Mouse (Mus musculus): ENCODE measurements at regions not wholly inside any gene's neighbourhood (a gene's known extent, or its start where the extent isn't known, plus 50 kb on each side); places are given as distances from the start of the nearest gene placed in this dataset.

DNA sequence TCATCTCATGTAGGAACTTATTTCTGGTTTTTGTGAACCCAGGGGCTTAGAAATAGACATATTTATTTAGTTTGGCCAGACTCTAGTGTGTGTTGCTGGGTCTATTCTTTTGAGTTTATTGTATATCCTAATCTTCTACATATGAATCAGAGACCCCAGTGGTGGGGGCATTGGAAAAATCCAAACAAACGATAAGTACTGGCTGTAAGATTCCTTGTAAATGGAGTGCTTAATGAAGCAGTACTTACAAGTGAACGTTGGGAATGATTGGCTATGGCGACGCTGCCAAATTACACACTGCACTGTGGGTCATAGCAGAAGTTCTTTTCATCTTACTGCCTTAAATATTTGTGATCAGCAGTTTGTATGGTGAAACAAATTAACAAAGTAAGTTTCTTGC lies 289.0 kb downstream of the Meis1 start:
- ChIA-PET POLR2A (no interaction called here), CTCF (no interaction called here)

DNA sequence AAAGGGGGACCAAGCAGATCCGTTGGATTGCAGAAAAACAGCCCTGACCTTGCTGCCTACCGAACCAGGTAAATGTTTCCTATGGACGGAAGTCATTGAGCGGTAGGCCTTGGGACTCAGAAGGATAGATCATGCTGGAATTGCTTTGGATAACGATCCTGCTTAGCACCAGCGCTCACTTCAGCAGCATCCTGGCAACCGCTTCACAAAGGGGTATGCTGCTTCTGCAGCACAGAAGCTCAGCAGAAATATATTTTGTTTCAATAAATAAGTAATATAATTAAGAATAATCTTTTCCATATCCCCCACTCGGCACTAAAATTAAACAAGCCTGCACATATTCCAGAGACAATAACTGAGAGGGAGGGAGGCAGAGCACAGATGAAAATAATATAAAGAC lies 296.0 kb downstream of the Meis1 start:
- CTCF ChIA-PET = interaction anchor here in 2 of 4 experiments (0.6 to 0.7 kb wide), 2 partner anchors 26 to 670 kb away, joined by 3 read pairs; no protein-coding TSS in a partner anchor
- POLR2A ChIA-PET = no interaction called here

DNA sequence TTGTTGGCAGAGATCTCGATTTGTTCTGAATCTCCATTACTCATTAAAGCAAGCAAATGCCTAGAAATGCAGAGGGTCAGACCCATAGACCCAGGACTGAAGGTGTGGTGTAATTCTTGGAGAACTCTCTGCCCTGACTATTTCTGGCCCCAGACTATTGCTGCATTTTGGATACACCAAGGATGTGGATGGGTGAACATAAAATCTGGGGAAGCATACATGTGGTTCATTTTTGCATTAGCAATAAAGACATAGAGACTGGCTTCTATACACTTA lies 303.0 kb downstream of the Meis1 start:
- POLR2A ChIA-PET = no interaction called here
- CTCF ChIA-PET = no interaction called here

DNA sequence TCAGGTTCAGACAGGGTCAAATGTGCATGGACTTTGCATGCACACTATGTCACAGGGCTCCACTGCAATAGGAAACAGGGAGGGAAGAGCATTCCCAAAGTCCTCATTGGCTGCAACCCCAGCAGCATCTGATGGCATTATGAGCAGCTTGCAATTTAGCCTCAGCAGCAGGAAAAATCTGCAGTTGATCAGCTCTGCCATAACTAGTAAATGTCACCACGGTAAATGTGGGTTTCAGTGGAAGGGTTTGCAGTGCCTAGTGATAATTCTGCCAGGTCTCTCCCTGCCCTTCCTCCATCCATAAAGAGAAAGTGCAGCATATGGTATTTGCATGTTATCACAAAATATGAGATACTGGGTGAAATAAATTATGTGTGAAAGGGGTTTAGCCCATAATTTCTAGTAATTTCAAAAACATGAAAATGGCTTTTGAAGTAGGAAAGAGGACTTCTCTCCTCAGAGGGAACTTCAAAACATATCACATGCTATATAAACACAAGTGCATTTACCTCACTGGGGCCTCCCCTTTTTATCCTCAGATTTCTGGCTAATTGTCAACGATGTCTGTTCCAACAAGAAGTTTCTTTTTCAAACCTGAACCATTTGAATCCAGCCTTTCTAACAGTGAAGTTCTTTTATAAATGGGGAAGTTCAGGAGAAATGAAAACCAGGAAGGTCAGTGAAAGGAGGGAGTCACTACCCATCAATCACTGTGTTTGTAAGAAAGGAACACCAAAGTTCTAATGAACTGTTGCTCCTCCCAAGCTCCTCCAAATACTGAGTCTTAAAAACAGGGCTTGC lies 303.5 kb downstream of the Meis1 start:
- POLR2A ChIA-PET = no interaction called here
- CTCF ChIA-PET = no interaction called here

DNA sequence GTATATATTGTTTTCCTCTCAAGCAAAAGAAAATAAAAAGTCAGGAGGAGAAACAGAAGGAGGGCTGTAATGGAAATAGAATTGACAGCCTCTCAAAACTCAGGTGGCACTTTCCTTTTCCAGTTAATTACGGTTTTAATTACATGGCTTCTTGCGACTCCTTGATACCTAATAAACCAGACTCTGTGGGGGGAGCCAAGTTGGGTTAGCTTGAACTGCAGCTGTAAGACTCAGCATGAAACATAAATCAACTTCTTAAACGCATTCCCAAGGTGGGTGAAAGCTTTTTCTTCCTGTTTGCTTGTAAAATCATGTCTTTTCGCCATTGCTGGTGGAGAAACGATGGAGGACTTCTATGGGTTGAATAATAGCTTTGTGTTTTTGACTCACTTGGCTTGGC lies 304.4 kb downstream of the Meis1 start:
- ChIA-PET POLR2A (no interaction called here), CTCF (no interaction called here)

DNA sequence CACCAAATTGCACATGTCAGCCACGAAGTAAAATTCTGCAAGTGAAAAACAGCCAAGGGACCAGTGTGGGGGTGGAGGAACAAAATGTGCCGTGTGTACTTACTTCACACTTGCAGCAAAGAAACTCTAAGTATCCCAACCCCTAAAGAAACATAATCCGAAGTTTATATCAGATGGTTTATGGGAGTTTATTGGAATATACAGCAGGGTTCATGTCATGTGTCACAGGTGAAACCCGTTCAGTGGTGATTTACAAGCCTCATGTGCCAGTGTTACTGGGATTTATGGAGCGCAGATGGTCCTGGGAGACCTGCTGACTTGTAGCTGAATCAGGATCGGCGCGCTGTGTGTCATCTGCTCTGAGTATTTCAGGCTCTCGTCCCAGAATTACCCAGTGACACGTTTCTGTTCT lies 306.1 kb downstream of the Meis1 start:
- POLR2A ChIA-PET = no interaction called here
- CTCF ChIA-PET = no interaction called here

DNA sequence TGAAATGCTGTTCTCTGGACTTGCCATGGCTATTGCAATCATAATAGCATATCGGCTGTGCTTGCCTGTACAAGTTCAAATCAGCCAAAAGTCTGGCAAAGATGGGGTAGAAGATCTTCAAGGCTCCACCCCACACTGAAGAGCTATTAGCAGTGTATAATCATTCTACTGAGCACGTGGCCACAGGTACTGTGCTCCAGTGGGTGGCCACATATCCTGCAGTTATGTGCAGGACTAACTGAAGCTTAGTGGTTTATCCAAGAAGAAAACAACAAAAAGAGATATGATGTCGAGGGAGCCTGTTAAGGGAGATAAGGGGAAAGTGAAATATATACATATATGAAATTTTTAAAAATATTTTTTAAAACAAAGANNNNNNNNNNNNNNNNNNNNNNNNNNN lies 309.2 kb downstream of the Meis1 start:
- POLR2A ChIA-PET = no interaction called here
- CTCF ChIA-PET = no interaction called here

DNA sequence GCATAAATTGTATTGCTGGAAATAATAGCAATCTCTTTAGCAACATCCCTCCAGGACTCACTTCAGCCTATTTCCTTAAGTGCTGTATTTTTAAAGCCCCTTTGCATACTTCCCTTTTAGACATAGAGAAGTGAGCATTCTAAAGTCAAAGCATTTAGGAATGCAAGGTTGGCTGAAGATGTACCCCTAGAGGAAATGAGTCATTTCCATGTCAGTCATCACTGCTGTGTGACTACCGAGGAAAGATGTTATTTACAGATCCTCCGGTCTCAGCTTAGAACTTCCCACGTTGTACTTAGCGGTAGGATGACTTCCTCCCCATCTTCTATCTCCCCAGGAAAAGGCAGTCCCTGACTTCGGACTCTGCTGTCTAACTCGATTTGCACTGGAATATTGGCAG lies 337.2 kb downstream of the Meis1 start:
- ChIA-PET POLR2A (no interaction called here), CTCF (no interaction called here)

DNA sequence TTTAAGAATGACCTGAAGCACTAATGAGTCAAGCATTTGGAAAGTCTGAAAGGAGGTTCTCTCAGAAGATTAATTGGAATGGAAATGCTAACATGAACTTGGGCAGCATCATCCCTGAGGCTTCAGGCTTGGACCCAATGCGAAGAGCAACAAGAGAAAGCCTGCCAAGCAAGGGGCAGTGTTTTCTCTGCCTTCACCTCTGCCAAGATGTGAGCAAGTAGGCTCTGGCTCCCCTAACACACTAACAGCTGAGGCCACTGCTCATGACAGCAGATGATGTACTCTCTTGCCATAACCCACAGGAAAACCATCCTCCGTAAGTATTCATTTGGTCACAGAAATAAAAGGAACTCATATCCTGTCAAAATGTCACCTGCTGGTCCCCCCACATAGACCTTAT lies 341.9 kb downstream of the Meis1 start:
- POLR2A ChIA-PET = no interaction called here
- CTCF ChIA-PET = no interaction called here

DNA sequence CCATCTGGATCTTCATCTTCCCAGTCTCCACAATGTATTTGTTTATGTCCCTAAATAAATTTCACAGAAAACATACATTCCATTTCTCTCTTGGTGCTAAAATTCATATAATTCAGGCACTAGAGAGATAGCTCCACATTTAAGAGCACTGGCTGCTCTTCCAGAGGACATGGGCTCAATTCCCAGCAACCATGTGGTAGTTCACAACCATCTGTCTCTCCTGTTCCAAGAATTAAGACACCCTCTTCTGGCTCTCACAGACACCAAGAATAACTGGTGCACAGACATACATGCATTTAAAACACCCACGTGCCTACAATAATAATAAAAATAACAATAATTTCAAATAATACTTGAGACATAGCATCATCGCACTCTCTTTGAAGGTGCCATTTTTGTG lies 347.8 kb downstream of the Meis1 start:
- POLR2A ChIA-PET = no interaction called here
- CTCF ChIA-PET = no interaction called here

DNA sequence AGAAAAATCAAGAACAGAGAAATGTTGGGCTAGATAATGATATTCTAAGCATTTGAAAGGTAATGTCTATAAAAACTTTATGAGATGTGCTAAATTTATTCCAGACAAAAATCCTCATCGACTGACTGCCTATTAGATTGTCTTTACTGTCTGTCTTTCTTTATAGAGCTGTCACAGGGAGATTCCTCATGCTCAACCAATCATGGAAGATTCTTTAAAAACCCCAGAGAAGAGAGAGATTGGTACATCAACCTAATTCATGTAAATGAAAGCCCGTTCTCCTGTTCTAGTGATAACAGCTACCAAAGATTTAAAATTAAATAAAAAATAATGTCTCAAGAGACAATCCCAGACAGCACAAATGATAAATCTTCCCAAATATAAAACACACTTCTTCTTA lies 349.5 kb downstream of the Meis1 start:
- CTCF ChIA-PET = no interaction called here
- POLR2A ChIA-PET = no interaction called here

DNA sequence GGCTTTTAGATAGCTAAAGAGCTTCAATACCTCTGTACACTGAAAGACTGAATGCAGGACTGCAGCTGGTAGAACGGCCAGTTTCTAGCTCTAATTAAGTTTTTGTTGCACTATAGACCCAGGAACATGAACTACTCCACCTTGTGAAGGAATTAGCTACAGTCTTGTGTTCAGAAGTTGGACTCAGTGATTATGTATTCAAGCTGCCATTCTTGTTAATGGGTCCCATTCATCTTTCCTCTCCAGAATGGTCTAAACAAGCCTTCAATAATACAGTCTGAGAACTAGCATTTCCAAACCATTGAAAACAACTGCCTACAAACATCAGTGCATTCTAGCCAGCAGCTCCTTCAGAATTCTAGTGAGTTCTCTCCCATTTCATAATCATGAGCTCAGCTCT lies 362.4 kb downstream of the Meis1 start:
- CTCF ChIA-PET = no interaction called here
- POLR2A ChIA-PET = no interaction called here

DNA sequence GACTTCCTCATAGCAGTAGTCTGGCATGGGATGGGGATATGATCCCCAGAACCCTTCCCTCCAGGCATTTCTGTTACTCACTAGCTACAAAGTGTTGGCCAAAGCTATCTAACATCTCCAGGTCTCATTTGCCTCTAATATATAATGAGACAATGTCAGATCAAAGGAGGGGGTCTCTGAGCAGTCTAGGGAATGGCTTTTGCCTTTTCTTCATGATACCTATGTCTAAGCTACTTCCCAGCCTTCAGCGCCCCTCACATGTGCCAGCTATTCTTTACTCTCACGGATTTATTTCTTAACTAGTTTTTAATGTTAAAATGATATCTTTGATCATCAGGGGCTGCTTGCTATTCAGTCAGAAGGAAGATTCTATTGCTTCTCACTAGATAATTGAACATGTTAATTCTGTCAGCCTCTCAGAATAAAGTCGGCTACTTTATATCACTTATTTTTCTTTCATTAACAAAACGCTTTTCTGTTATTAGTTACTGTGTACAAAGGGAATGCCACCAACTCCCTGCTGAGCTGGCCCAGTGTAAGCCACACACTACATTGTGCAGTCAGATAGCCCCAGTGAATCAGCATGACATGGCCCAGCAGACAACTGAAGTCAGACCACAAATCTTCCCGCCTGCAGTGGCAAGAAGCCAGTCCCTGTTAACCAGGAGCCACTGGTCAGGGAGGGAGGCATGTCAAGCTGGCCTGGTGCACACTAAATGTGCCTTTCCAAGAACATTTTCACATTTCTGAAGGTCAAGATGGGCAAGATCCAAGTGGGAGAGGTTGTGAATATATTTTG lies 386.6 kb downstream of the Meis1 start:
- ChIA-PET CTCF (no interaction called here), POLR2A (no interaction called here)

DNA sequence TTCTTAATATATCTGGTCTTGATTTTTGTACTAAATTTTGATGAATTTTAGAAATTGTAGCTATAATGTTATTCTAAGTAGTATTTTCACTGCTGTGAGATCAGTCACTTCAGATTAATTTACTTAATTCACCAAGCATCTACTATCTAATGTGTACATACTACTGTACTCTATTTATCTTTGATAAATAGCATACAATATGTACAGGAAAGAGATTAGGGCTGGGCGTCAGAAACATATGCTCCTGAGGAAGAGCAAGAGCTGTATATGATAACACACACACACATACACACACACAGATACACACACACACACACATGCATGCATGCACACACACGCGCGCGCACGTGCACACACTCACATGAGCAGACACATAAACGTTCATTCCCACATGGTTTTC lies 387.2 kb downstream of the Meis1 start:
- ChIA-PET CTCF (no interaction called here), POLR2A (no interaction called here)

DNA sequence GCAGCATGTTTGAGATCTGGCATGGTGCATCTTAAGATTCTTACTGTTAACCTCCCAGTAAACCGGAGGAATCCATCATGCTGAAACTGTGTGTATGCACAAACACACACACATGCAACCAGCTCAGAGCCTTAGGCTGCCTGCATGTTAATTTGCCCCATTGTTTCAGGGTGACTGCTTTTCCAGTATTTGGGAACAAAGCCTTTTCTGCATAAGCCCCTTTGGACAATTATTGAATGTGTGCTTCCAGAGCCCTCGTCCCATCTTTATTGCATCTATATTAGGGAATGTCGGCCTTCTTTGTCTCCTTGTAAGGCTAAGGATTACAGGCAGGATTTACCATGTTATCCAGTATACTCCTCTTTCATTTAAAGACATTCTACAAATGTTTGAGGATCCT lies 397.0 kb downstream of the Meis1 start:
- CTCF ChIA-PET = no interaction called here
- POLR2A ChIA-PET = no interaction called here

DNA sequence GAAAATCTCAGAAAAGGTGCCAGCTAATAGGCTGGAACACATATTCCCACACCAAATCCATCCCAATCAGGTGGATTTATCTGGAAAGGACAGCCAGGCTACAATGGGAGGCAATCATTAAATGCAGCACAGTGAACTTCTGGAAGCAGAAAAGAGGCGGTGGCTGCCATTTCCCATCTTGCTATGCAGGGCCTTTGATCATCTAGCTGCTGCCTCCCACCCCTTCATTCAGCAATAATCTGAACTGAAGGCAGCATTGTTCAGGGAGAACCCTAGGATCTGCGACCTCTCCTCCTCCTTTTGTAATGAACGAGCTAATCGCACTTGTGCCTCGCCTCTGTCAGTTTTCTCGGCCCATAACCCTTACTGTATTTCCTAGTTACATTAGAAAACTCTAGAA lies 413.9 kb downstream of the Meis1 start:
- POLR2A ChIA-PET = interaction anchor here in 1 of 4 experiments (1.0 kb wide), 1 partner anchor 9 kb away, joined by 3 read pairs; no protein-coding TSS in a partner anchor
- CTCF ChIA-PET = interaction anchor here in 1 of 4 experiments (0.6 kb wide), 1 partner anchor 149 kb away, joined by 4 read pairs; no protein-coding TSS in a partner anchor

DNA sequence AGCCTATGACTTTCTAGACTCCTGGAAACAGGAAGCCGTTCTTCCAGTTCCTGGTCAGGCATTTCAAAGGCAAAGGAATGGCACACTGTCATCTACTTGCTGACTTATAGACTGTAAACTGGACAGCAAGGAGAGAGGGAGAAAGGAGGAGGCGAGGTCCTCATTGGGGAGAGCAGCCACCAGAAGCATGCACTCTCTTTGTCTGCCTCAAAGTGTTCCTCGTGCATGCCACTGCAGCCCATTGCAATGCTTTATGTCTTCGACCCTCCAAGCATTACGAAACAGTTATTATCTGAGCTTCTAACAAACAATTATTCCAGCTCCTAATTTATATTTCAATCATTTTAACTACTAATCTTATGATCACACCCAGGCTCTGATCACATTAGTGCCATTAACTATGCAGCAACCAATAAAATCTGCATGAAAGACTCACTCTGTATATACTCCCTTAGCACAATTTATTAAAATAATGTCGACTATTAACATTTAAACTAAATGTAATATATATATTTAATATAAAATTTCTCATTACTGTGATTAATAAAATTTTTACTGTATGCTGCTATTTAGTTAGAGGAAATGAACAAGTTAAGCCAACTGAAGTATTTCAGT lies 417.1 kb downstream of the Meis1 start:
- POLR2A ChIA-PET = no interaction called here
- CTCF ChIA-PET = no interaction called here

DNA sequence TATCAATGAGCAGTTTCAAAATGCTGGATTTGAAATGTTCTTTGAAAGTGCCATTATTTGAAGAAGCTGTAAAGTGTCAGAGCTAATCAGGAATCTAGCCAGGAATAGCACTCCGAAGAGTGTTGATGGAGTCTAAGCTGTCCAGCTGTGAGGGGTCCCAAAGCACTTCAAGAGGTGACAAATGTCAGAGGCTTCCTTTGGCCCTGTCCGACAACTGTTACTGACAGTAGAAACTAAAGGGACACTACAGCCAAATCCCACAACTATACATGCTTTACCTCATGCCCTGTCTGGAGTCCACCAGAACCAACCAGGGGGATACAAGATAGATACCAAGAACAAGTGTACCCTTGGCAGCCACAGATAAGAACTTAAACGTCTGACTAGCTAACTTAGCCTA lies 420.4 kb downstream of the Meis1 start:
- CTCF ChIA-PET = no interaction called here
- POLR2A ChIA-PET = no interaction called here

DNA sequence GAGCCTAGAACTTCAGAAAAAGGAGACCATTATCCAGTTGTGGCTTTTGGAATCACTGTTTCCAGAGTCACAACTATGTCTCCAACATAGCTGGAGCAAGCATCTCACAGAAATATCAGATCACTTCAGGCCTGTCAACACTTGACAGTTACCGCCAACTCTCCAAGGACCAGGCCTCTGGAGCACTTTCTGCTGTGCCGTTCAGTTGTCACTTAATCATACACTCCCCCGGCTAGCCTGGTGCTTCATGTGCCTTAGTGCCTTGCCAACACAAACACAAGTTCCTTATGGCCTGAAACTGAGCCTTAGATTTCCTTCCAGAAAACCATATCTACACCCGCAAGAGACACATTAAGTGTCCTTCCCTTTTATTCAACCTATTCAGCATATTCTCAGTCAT lies 421.8 kb downstream of the Meis1 start:
- POLR2A ChIA-PET = no interaction called here
- CTCF ChIA-PET = no interaction called here

DNA sequence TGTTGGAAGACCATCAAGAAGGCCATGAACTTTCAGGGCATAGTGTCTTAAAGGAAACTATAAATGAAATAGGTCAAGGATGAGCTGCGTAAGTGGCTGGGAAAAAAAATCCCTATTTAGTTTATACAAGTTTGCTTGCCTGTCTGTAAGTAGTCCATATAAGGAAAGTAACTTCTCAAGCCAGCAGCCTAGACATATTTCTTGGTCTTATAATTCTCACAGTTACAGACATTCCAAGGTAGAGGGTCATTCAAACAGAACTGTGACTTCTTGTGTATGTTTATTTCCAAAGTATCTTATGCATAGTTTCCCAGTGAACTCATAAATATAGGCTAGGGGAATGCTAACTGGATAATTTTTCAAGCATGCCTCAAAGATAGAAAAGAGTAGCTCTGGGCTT lies 428.3 kb downstream of the Meis1 start:
- ChIA-PET POLR2A (no interaction called here), CTCF (no interaction called here)

DNA sequence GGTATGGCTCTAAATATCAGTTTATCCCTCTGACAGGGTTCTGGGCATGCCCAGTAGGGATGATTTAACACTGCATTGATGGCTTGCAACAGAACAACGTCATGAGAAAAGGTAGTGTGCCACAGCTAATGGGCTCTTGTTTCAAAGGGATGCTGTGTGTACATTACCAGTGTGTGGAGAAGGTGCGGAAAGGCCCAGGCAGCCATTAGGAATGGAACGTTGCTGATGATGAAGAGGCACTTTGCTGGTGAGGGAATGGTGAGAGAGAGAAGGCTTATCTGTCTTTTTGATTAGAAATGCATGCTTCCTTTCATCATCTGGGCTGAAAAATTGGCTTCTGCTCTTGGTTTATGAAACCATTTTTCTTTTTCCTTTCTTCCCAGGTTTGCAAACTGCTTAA lies 432.3 kb downstream of the Meis1 start:
- POLR2A ChIA-PET = no interaction called here

More for the DNA sequence above, 432.3 kb downstream of the Meis1 start:
- CTCF ChIA-PET = no interaction called here
